Mouse (Mus musculus): ENCODE results near the gene Stx18.

Gene Stx18

GRCm38 (mm10) chr5:38129339-38129738 is 90.8 kb downstream of the Stx18 start:
- DNase-seq (ENCODE audit: low spot score in 2 of 2) = no peak

GRCm38 (mm10) chr5:38136247-38136646 is 97.7 kb downstream of the Stx18 start:
- no peak for DNase-seq (ENCODE audit: low spot score in 2 of 2)

- DNase-seq (ENCODE audit: low spot score in 2 of 2) = no peak
Measured at GRCm38 (mm10) chr5:38137163-38137562, 98.6 kb downstream of the Stx18 start.

GRCm38 (mm10) chr5:38140893-38141292 is 102.4 kb downstream of the Stx18 start:
- DNase-seq (ENCODE audit: low spot score in 2 of 2) = no peak

- no peak for DNase-seq (ENCODE audit: low spot score in 2 of 2)
Measured at GRCm38 (mm10) chr5:38146524-38146923, 108.0 kb downstream of the Stx18 start.

- no peak for DNase-seq (ENCODE audit: low spot score in 2 of 2)
Measured at GRCm38 (mm10) chr5:38151264-38151663, 112.7 kb downstream of the Stx18 start.

GRCm38 (mm10) chr5:38152201-38153108 is 113.9 kb downstream of the Stx18 start:
- no peak for DNase-seq (ENCODE audit: low spot score in 2 of 2)

- DNase-seq (ENCODE audit: low spot score in 2 of 2) = no peak
Measured at GRCm38 (mm10) chr5:38153636-38154035, 115.1 kb downstream of the Stx18 start.

- DNase-seq (ENCODE audit: low spot score in 2 of 2) = no peak
Measured at GRCm38 (mm10) chr5:38157481-38158020, 119.0 kb downstream of the Stx18 start.

GRCm38 (mm10) chr5:38158501-38158946 is 120.0 kb downstream of the Stx18 start:
- no peak for DNase-seq (ENCODE audit: low spot score in 2 of 2)

- peak; percentile 7 to 52 for DNase-seq (ENCODE audit: low spot score in 2 of 2)
Measured at GRCm38 (mm10) chr5:38158947-38159633, 120.5 kb downstream of the Stx18 start.

GRCm38 (mm10) chr5:38159634-38160413 is 121.3 kb downstream of the Stx18 start, which contains the start of gene Nsg1:
TSS of gene Nsg1 (minus strand) at chr5:38159907.
- DNase-seq (ENCODE audit: low spot score in 2 of 2) = no peak

GRCm38 (mm10) chr5:38168497-38168896 is 130.0 kb downstream of the Stx18 start:
- no peak for DNase-seq (ENCODE audit: low spot score in 2 of 2)

- DNase-seq (ENCODE audit: low spot score in 2 of 2) = no peak
Measured at GRCm38 (mm10) chr5:38173766-38174165, 135.2 kb downstream of the Stx18 start.

GRCm38 (mm10) chr5:38174256-38174912 is 135.8 kb downstream of the Stx18 start:
- no peak for DNase-seq (ENCODE audit: low spot score in 2 of 2)

GRCm38 (mm10) chr5:38184688-38185285 is 146.2 kb downstream of the Stx18 start:
- no peak for DNase-seq (ENCODE audit: low spot score in 2 of 2)

GRCm38 (mm10) chr5:38187006-38187405 is 148.5 kb downstream of the Stx18 start:
- no peak for DNase-seq (ENCODE audit: low spot score in 2 of 2)
